Mouse (Mus musculus): ENCODE data around the gene Jarid2. TPM values are rescaled to one million over a fixed set of nuclear protein-coding genes. Genes with fewer than 3 reads are reported as not detected.
A peak's percentile ranks its signal among the peaks of the same experiment; 100 is the strongest.

The Jarid2 gene
- polyA plus RNA-seq, 1 experiment: 3.1 TPM

DNA sequence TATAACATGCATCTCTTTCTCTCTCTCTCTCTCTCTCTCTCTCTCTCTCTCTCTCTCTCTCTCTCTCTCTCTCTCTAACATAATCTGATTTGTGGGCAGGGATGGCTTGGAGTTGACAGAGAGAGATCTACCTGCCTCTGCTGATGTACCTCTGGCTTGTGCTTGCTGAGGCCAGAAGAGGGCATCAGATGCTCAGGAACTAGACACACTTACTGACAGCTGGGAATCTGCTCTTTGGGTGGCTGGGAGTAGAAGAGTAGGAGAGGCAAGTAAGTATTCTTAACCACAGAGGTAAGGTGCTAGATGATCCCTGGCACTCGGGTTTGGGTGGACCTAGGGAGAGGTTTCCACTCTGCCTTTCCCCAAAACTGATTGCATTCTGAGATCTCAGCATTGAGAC, 29.5 kb downstream of the Jarid2 start:
- Histone ChIP-seq H3ac (ENCODE audit: control insufficient read depth, insufficient read length, low read depth) (no peak overlapping the region), H3K36me3 (ENCODE audit: control insufficient read depth, insufficient read depth) (no peaks in the 10 kb centered on the region), H3K27me3 (ENCODE audit: control insufficient read depth, insufficient read depth, insufficient read length) (no peaks in the 10 kb centered on the region), H3K79me2 (ENCODE audit: control insufficient read depth, insufficient read depth) (peaks cover 64% of the 10 kb centered on the region), H3K4me3 (ENCODE audit: insufficient read depth, poor library complexity, severe bottlenecking) (no peak overlapping the region), H3K79me3 (ENCODE audit: low read depth) (peaks cover 14% of the 10 kb centered on the region)
- TF ChIP-seq CTCF (IDR thresholded peaks at IDR 0.05; ENCODE audit: control insufficient read depth, insufficient read depth, insufficient read length): peak; percentile 27
- no peak for TF ChIP-seq USF1 (IDR thresholded peaks at IDR 0.05; ENCODE audit: low read depth)

DNA sequence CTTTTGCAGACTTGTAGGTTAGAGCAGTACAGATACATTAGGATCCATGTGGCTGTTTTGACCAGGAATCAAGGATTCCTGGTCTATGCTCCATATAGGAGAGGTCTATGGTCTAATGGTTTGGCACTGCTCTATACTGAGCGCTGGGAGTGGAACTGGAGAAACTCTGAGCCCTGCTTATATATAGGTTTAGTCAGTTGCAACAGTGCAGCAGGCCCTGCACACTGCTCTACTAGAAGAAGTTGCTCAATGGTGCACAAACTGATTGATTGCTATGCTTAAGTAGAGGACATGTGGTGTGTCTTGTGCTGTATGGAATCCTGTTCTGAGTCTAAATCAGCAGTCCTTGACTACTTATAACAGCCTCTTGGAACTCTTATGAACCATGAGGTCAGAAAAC, 31.5 kb downstream of the Jarid2 start:
- H3ac ChIP-seq (ENCODE audit: control insufficient read depth, insufficient read length, low read depth): no peak overlapping the region
- no peaks in the 10 kb centered on the region for H3K27me3 ChIP-seq (ENCODE audit: control insufficient read depth, insufficient read depth, insufficient read length)
- TF ChIP-seq FOSL1 (IDR thresholded peaks at IDR 0.05; ENCODE audit: insufficient read depth, low read length, poor library complexity, severe bottlenecking): no peak
- TF ChIP-seq MYOD1 (IDR thresholded peaks at IDR 0.05; ENCODE audit: control insufficient read depth, insufficient read length, low read depth): no peak
- TF ChIP-seq CTCF (IDR thresholded peaks at IDR 0.05; ENCODE audit: control insufficient read depth, insufficient read depth, insufficient read length): no peak
- no peak overlapping the region for H3K4me3 ChIP-seq (ENCODE audit: insufficient read depth, poor library complexity, severe bottlenecking)
- no peaks in the 10 kb centered on the region for H3K36me3 ChIP-seq (ENCODE audit: control insufficient read depth, insufficient read depth)
- H3K79me2 ChIP-seq (ENCODE audit: control insufficient read depth, insufficient read depth): peaks cover 60% of the 10 kb centered on the region
- peaks cover 14% of the 10 kb centered on the region for H3K79me3 ChIP-seq (ENCODE audit: low read depth)

GRCm38 (mm10) chr13:44763068-44763467, 33.8 kb downstream of the Jarid2 start:
- Histone ChIP-seq H3K27me3 (ENCODE audit: control insufficient read depth, insufficient read depth, insufficient read length) (no peaks in the 10 kb centered on the region), H3K4me3 (ENCODE audit: insufficient read depth, poor library complexity, severe bottlenecking) (no peak overlapping the region), H3K36me3 (ENCODE audit: control insufficient read depth, insufficient read depth) (no peaks in the 10 kb centered on the region), H3K79me2 (ENCODE audit: control insufficient read depth, insufficient read depth) (peaks cover 49% of the 10 kb centered on the region), H3ac (ENCODE audit: control insufficient read depth, insufficient read length, low read depth) (no peak overlapping the region), H3K79me3 (ENCODE audit: low read depth) (peaks cover 17% of the 10 kb centered on the region)
- TF ChIP-seq MYOG (IDR thresholded peaks at IDR 0.05; ENCODE audit: control insufficient read depth, extremely low read depth, insufficient read length): no peak

- no peaks in the 10 kb centered on the region for H3K27me3 ChIP-seq (ENCODE audit: control insufficient read depth, insufficient read depth, insufficient read length)
- peaks cover 69% of the 10 kb centered on the region for H3K79me2 ChIP-seq (ENCODE audit: control insufficient read depth, insufficient read depth)
- no peak overlapping the region for H3ac ChIP-seq (ENCODE audit: control insufficient read depth, insufficient read length, low read depth)
- H3K79me3 ChIP-seq (ENCODE audit: low read depth): peaks cover 15% of the 10 kb centered on the region
- TF ChIP-seq FOSL1 (IDR thresholded peaks at IDR 0.05; ENCODE audit: insufficient read depth, low read length, poor library complexity, severe bottlenecking) (no peak), CEBPB (IDR thresholded peaks at IDR 0.05; ENCODE audit: low read depth) (no peak)
- H3K4me3 ChIP-seq (ENCODE audit: insufficient read depth, poor library complexity, severe bottlenecking): no peak overlapping the region
- no peaks in the 10 kb centered on the region for H3K36me3 ChIP-seq (ENCODE audit: control insufficient read depth, insufficient read depth)
Measured at GRCm38 (mm10) chr13:44767751-44768150, 38.5 kb downstream of the Jarid2 start.

DNA sequence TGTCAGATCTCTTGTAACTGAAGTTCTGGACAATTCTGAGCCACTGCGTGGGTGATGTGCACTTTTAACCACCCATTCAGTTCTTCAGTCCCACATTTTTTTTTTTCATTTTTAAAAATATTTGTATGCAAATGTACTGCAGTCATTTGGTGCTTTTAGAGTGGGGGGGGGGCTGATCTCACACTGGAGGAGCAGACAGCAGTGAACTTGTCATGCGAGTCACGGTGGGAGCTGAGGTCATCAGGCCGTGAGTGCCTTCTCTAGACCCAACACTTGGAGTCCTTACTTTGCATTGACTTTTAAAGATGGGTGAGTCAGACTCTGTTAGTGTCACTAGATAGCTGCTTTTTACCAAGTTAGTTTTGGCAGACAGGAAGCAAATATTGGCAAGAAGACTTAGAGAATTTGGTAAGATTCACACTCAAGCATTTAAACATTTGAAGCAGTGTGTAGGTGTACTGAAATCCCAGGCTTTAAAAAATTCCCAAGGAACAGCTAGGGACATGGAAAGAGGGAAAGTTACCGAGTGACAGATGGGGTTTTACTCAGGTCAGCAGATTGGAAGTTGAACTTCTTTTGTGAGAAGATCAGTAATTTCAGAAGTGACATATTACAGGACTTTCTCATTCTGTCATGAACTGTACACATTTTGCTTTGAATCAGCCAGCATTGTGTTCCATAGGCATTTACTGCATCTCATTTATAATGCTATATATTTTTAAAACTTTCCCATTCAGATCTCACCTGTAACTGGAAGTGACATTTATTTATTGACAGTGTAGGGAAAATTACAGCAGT, 41.7 kb downstream of the Jarid2 start:
- no peak overlapping the region for H3K4me3 ChIP-seq (ENCODE audit: insufficient read depth, poor library complexity, severe bottlenecking)
- peaks cover 81% of the 10 kb centered on the region for H3K79me2 ChIP-seq (ENCODE audit: control insufficient read depth, insufficient read depth)
- no peaks in the 10 kb centered on the region for H3K36me3 ChIP-seq (ENCODE audit: control insufficient read depth, insufficient read depth)
- H3ac ChIP-seq (ENCODE audit: control insufficient read depth, insufficient read length, low read depth): no peak overlapping the region
- peaks cover 26% of the 10 kb centered on the region for H3K79me3 ChIP-seq (ENCODE audit: low read depth)
- TF ChIP-seq FOSL1 (IDR thresholded peaks at IDR 0.05; ENCODE audit: insufficient read depth, low read length, poor library complexity, severe bottlenecking) (no peak), MAX (IDR thresholded peaks at IDR 0.05) (no peak), CTCF (IDR thresholded peaks at IDR 0.05; ENCODE audit: control insufficient read depth, insufficient read depth, insufficient read length) (no peak), MYOG (IDR thresholded peaks at IDR 0.05; ENCODE audit: control insufficient read depth, extremely low read depth, insufficient read length) (no peak), MYOD1 (IDR thresholded peaks at IDR 0.05; ENCODE audit: control insufficient read depth, insufficient read length, low read depth) (no peak), CEBPB (IDR thresholded peaks at IDR 0.05; ENCODE audit: low read depth) (no peak), USF1 (IDR thresholded peaks at IDR 0.05; ENCODE audit: low read depth) (no peak)
- no peaks in the 10 kb centered on the region for H3K27me3 ChIP-seq (ENCODE audit: control insufficient read depth, insufficient read depth, insufficient read length)

DNA sequence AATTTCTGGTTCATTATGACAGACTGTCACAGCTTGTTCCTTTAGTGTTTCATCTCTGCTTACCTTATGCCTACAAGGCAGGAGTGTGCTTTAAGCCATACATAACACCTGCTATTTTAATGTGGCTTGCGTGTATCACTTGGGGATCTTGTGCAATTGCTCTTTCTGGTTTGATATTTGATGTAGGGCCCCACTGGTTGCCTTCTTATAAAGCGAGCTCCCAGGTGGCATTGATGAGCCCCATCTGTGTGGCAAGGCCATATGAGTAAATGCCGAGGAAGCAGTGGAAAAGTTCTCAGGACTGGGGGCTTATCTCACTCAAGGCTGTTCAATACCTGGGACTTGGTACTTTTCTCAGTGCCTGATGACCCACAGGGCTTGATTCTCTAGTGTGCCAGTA, 43.5 kb downstream of the Jarid2 start:
- TF ChIP-seq FOSL1 (IDR thresholded peaks at IDR 0.05; ENCODE audit: insufficient read depth, low read length, poor library complexity, severe bottlenecking) (no peak), CEBPB (IDR thresholded peaks at IDR 0.05; ENCODE audit: low read depth) (no peak), MYOG (IDR thresholded peaks at IDR 0.05; ENCODE audit: control insufficient read depth, extremely low read depth, insufficient read length) (no peak), CTCF (IDR thresholded peaks at IDR 0.05; ENCODE audit: control insufficient read depth, insufficient read depth, insufficient read length) (no peak), MAX (IDR thresholded peaks at IDR 0.05) (no peak), USF1 (IDR thresholded peaks at IDR 0.05; ENCODE audit: low read depth) (no peak), MYOD1 (IDR thresholded peaks at IDR 0.05; ENCODE audit: control insufficient read depth, insufficient read length, low read depth) (no peak)
- Histone ChIP-seq H3K36me3 (ENCODE audit: control insufficient read depth, insufficient read depth) (no peaks in the 10 kb centered on the region), H3K79me2 (ENCODE audit: control insufficient read depth, insufficient read depth) (peaks cover 91% of the 10 kb centered on the region), H3K27me3 (ENCODE audit: control insufficient read depth, insufficient read depth, insufficient read length) (no peaks in the 10 kb centered on the region), H3K79me3 (ENCODE audit: low read depth) (peaks cover 28% of the 10 kb centered on the region), H3ac (ENCODE audit: control insufficient read depth, insufficient read length, low read depth) (no peak overlapping the region), H3K4me3 (ENCODE audit: insufficient read depth, poor library complexity, severe bottlenecking) (no peak overlapping the region)
